Comparison of ENCODE assay signal across 1 mouse cellular context in genomic region chr11:105542129-105542528, GRCm38 (mm10).
TF ChIP-seq lines count a peak whose summit lies in the region.

No protein-coding gene starts in this region.

TF ChIP-seq in MEL, 35 proteins besides CTCF, POLR2A, EP300 and RAD21 (continued from another document):
- TF ChIP-seq TCF12 (IDR thresholded peaks at IDR 0.05; ENCODE audit: low read depth, low read length) (peak; percentile 48; the same call in 1 of the 2 replicates), KAT2A (conservative IDR thresholded peaks at IDR 0.05; ENCODE audit: low read depth, low read length) (no peak)
